Mouse (Mus musculus): ENCODE measurements at regions not wholly inside any gene's neighbourhood (a gene's known extent, or its start where the extent isn't known, plus 50 kb on each side); places are given as distances from the start of the nearest gene placed in this dataset.
"Not testable (repeated sequence)": the region's sequence is repeated elsewhere in the genome, so short reads cannot be mapped to it uniquely, and the experiment has no call there.

GRCm38 (mm10) chrX:50675356-50675755 is 165.5 kb upstream of the Stk26 start:
- intact Hi-C loops (cut with DNase I): loop anchor here (2.0 to 5.0 kb wide), 4 partner anchors 213 to 699 kb away; no protein-coding TSS in a partner anchor
- DNase-seq: no peak

GRCm38 (mm10) chrX:50657835-50658565 is 182.8 kb upstream of the Stk26 start:
- intact Hi-C loops (cut with DNase I): loop anchor here (5.0 kb wide), 1 partner anchor 714 kb away; no protein-coding TSS in a partner anchor
- DNase-seq: peak; percentile 57 to 59

- DNase-seq: no peak
- intact Hi-C loops (cut with DNase I): loop anchor here (5.0 kb wide), 1 partner anchor 715 kb away; no protein-coding TSS in a partner anchor
Measured at GRCm38 (mm10) chrX:50657180-50657834, 183.5 kb upstream of the Stk26 start.

DNA sequence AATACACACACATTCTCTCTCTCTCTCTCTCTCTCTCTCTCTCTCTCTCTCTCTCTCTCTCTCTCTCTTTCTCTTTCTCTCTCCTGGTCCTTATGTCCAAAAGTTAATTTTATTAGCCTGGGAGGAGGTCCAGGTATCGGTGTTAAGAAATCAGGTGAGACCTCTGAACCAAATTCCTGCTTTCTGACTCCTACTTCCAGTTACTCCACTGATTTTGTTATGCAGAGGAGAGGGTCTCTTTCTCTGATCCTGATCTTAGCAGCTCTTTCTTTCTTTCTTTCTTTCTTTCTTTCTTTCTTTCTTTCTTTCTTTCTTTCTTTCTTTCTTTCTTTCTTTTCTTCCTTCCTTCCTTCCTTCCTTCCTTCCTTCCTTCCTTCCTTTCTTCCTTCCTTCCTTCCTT is 185.5 kb upstream of the Stk26 start:
- intact Hi-C loops (cut with DNase I): loop anchor here (5.0 kb wide), 1 partner anchor 717 kb away; no protein-coding TSS in a partner anchor

GRCm38 (mm10) chrX:50641347-50641746 is 199.5 kb upstream of the Stk26 start:
- intact Hi-C loops (cut with DNase I): no loop called here
- no peak for DNase-seq

More for the DNA sequence above, 185.5 kb upstream of the Stk26 start:
- not testable (repeated sequence) for DNase-seq

DNA sequence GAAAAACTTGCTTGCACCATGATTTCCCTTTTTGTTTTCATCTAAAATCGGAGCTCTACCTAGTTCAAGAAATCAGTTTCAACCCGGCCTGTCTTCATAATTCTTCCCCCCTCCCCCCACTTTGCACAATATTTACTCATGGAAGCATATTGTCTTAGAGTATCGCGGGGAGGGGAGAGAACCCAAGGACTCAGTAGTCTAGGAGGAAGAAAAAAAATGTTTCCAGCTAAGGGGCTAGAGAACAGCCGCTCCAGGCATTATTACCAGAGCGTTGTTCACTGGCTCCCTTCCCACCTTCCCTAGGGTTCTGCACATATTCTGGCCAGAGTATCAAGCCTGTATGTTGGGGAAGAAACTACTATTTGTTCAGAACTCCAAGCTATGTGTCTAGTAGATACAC is 205.2 kb upstream of the Stk26 start:
- no peak for DNase-seq

DNA sequence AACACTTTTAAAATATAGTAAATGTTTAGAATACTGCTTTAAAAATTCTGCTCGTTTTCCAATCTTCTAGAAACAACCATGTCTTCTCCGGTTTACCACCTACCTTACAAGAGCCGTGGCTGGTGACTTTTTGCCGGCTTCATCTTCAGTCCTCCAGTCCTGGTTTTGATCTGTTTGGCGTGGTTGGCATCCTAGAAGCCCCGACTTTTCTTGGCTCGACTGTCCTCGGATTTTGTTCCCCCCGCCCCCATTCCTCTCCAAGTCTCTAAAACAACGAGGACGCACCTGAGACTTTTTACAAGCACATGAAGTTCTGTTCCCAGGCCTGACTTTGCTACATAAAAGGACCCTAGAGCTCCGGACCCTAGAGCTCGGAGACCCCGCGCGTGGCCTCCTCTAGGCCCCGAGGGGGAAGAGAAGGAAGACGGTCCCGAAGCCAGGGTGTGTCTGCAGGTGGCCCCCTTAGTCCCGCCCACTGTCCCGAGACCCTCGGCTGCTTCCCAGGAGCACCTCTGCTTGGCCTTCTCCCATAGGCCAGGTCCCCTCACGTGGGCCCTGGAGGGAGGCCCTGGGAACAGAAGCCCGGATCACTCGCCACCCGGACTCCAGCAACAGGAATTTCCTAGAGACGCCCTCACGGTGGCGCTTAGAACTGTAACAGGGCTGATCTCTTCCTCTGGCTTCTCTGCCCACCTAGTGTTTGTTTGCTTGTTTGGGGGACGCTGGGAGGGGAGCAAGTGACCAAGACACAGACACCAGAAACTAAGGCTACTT is 205.8 kb upstream of the Stk26 start:
- DNase-seq: peak; percentile 73 to 77
- intact Hi-C loops (cut with DNase I): loop anchor here (5.0 kb wide), 1 partner anchor 382 kb away; the partner anchor contains the start of gene Rap2c

More for the DNA sequence above, 205.2 kb upstream of the Stk26 start:
- intact Hi-C loops (cut with DNase I): no loop called here

DNA sequence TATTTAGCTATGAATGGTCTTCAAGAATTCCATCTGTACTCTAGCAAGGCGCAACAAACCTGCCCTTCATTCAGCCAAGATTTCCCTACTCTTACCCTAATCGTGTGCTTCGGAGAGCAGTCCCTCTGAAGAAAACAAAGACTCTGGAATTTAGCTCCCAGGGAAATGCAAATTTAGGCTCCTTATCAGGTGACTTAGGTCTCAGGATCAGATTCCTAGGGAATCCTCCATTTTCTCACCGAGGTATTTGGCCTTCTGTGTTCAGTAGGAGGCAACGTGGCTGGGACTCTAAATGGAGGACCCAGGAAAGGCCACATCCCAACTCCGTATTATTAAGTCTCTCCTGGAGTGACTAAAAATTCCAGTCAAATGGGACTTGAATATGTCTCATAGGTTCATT is 204.2 kb upstream of the Olfr1324 start:
- intact Hi-C loops (cut with DNase I): loop anchor here (5.0 kb wide), 1 partner anchor 385 kb away; the partner anchor contains the start of gene Rap2c

DNA sequence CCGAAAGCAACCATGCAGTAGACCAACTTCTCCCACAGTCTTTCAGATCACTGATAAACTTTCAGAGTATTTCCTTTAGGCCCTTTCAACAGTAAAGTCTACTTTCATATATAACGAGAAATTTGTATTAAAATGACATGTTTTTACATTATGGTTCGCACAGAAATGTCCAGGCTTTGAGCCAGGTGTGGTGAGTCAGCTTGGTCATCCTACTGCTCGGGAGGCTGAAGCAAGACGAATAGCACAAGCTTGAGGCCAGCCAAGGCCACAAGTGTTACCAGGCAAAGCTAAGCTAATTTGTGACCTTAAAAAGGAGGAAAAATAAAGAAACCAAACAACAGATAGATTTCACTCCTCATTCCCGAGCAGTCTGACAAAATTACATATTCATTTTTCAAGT is 197.0 kb upstream of the Olfr1324 start:
- DNase-seq: no peak
- intact Hi-C loops (cut with DNase I): no loop called here

More for the DNA sequence above, 204.2 kb upstream of the Olfr1324 start:
- DNase-seq: no peak

- intact Hi-C loops (cut with DNase I): no loop called here
- DNase-seq: peak in 1 of 2 experiments; percentile 87
Measured at GRCm38 (mm10) chrX:50622984-50623455, 194.7 kb upstream of the Olfr1324 start.

GRCm38 (mm10) chrX:50620909-50621308 is 192.6 kb upstream of the Olfr1324 start:
- DNase-seq: peak in 1 of 2 experiments; percentile 45
- intact Hi-C loops (cut with DNase I): loop anchor here (2.0 kb wide), 1 partner anchor 20 kb away; no protein-coding TSS in a partner anchor

DNA sequence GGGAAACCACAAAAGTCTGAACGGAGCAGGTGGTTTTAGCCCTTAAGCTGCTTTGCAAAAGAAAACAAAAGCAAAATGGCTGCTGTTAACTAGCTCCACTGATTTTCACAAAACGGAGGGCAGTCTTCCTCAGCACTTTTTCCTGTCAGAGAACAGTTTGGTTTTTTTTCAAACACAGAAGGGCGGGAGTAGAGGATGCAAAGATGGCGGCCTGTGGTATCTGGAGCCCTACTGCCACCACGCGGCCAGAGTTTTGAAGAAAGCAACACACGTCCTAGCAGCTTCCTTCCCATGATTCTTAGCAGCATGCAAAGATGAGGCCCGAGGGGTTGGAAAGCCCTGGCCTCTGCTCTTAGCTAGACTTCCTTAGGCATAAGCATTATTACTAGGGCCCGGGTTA is 191.6 kb upstream of the Olfr1324 start:
- peak in 1 of 2 experiments; percentile 87 for DNase-seq
- intact Hi-C loops (cut with DNase I): loop anchor here (2.0 kb wide), 1 partner anchor 19 kb away; no protein-coding TSS in a partner anchor

- no peak for DNase-seq
- intact Hi-C loops (cut with DNase I): no loop called here
Measured at GRCm38 (mm10) chrX:50618936-50619335, 190.6 kb upstream of the Olfr1324 start.

- peak in 1 of 2 experiments; percentile 98 for DNase-seq
- intact Hi-C loops (cut with DNase I): not testable (repeated sequence)
Measured at GRCm38 (mm10) chrX:50616920-50617319, 188.6 kb upstream of the Olfr1324 start.

GRCm38 (mm10) chrX:50614874-50615273 is 186.6 kb upstream of the Olfr1324 start:
- DNase-seq: peak in 1 of 2 experiments; percentile 88
- intact Hi-C loops (cut with DNase I): loop anchor here (5.0 kb wide), 1 partner anchor 43 kb away; no protein-coding TSS in a partner anchor

DNA sequence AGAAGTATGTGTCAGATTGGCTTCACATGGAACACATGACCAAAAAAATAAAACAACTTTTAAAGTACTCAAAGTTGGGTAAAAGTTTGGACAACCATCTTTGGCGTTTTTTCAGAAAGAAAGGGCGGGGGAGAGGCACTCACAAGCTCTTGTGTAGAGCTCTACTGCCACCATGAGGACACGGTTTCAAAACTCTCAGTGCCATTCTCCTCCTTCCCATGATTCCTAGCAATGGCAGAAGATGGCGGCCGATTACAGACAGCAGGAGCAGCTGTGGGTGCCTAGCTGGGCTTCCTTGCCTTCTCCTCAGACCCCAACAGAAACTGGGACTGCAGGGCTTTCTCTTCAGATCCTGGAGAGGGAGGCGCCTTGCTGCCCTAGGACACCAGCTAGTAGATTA is 186.1 kb upstream of the Olfr1324 start:
- intact Hi-C loops (cut with DNase I): loop anchor here (5.0 kb wide), 1 partner anchor 42 kb away; no protein-coding TSS in a partner anchor
- peak; percentile 5 to 83 for DNase-seq

GRCm38 (mm10) chrX:50611765-50612591 is 183.7 kb upstream of the Olfr1324 start:
- intact Hi-C loops (cut with DNase I): loop anchor here (2.0 to 5.0 kb wide), 2 partner anchors 13 to 40 kb away; no protein-coding TSS in a partner anchor
- peak in 1 of 2 experiments; percentile 88 for DNase-seq

- DNase-seq; intact Hi-C loops (cut with DNase I): not testable (repeated sequence)
Measured at GRCm38 (mm10) chrX:50608141-50608540, 179.8 kb upstream of the Olfr1324 start.

- intact Hi-C loops (cut with DNase I): no loop called here
- peak in 1 of 2 experiments; percentile 85 for DNase-seq
Measured at GRCm38 (mm10) chrX:50607636-50608035, 179.3 kb upstream of the Olfr1324 start.
